Mouse (Mus musculus) mouse embryonic stem cell (cell line): ENCODE measurements around the gene Nr1i2.
"Not testable (repeated sequence)": the region's sequence is repeated elsewhere in the genome, so short reads cannot be mapped to it uniquely, and the experiment has no call there.

Experiments
- in situ Hi-C, 2 experiments: fragments of 300-500 bp; cut with MboI; formaldehyde crosslinking; loops; 1 replicate in 1 of 2; 3 replicates in 1 of 2; pipeline ENCODE4 v1.14.3; 2019 to 2020; ENCODE audit warnings: low sequenced_read_pairs in 2 of 2, low pct_unique_long_range_greater_than_20kb in 1 of 2, mixed read lengths in 1 of 2; ENCODE audit not compliant: unreplicated experiment in 1 of 2

Gene Nr1i2

GRCm38 (mm10) chr16:38294685-38295348, at the start of gene Nr1i2:
Nr1i2 (minus strand) TSS chr16:38294824.
- in situ Hi-C loops = no loop called here

GRCm38 (mm10) chr16:38341396-38342324, 47.0 kb upstream of the Nr1i2 start, which contains the start of gene Maats1:
Maats1 (minus strand) TSS chr16:38342143.
- in situ Hi-C loops = loop anchor here (10.0 kb wide), 3 partner anchors 123 to 153 kb away; no protein-coding TSS in a partner anchor

GRCm38 (mm10) chr16:38338077-38338476, 43.5 kb upstream of the Nr1i2 start:
- in situ Hi-C loops = not testable (repeated sequence)

GRCm38 (mm10) chr16:38334431-38334830, 39.8 kb upstream of the Nr1i2 start:
- in situ Hi-C loops = no loop called here

- in situ Hi-C loops = no loop called here
Measured at GRCm38 (mm10) chr16:38329340-38329739, 34.7 kb upstream of the Nr1i2 start.

- in situ Hi-C loops = no loop called here
Measured at GRCm38 (mm10) chr16:38326778-38327397, 32.3 kb upstream of the Nr1i2 start.

- in situ Hi-C loops = no loop called here
Measured at GRCm38 (mm10) chr16:38324311-38324710, 29.7 kb upstream of the Nr1i2 start.

GRCm38 (mm10) chr16:38321452-38321935, 26.9 kb upstream of the Nr1i2 start:
- in situ Hi-C loops = no loop called here

GRCm38 (mm10) chr16:38319087-38319486, 24.5 kb upstream of the Nr1i2 start:
- in situ Hi-C loops = no loop called here

GRCm38 (mm10) chr16:38318492-38318891, 23.9 kb upstream of the Nr1i2 start:
- in situ Hi-C loops = no loop called here

GRCm38 (mm10) chr16:38308195-38308594, 13.6 kb upstream of the Nr1i2 start:
- in situ Hi-C loops = no loop called here

GRCm38 (mm10) chr16:38307651-38308050, 13.0 kb upstream of the Nr1i2 start:
- in situ Hi-C loops = no loop called here

- in situ Hi-C loops = no loop called here
Measured at GRCm38 (mm10) chr16:38307221-38307605, 12.6 kb upstream of the Nr1i2 start.

GRCm38 (mm10) chr16:38306571-38307220, 12.1 kb upstream of the Nr1i2 start:
- in situ Hi-C loops = no loop called here

- in situ Hi-C loops = no loop called here
Measured at GRCm38 (mm10) chr16:38304460-38305194, 10.0 kb upstream of the Nr1i2 start.

- in situ Hi-C loops = no loop called here
Measured at GRCm38 (mm10) chr16:38302367-38302766, 7.7 kb upstream of the Nr1i2 start.

GRCm38 (mm10) chr16:38298410-38298809, 3.8 kb upstream of the Nr1i2 start:
- in situ Hi-C loops = no loop called here

GRCm38 (mm10) chr16:38295349-38295930, 816 bp upstream of the Nr1i2 start:
- in situ Hi-C loops = no loop called here
